Mouse (Mus musculus): ENCODE measurements around the gene Slc4a4. TPM values are rescaled to one million over a fixed set of nuclear protein-coding genes. Genes with fewer than 3 reads are reported as not detected.
"Not testable (repeated sequence)": the region's sequence is repeated elsewhere in the genome, so short reads cannot be mapped to it uniquely, and the experiment has no call there.

Slc4a4 gene
- polyA plus RNA-seq, 2 experiments from 2014 or later: 0.07 TPM; not detected in 1

DNA sequence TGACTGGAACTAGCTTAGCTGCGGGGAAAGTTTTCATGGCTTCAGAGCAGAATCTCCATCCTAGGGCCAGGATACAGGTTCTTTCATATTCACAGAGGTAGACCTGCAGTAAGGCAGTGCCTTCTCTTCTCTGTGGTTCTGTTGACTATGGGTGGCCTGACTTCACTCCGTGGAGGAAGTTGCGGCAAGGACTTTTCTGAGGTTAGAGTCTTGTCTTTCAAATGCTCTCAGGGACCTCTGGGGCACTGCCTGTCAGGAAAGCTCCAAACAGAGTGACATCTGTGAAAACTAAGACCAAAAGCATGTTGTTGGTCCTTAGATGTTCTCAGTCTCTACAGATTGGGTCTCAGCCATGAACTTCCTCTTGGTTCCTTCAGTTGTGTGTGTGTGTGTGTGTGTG, 203.5 kb downstream of the Slc4a4 start:
- ATAC-seq: no peak

DNA sequence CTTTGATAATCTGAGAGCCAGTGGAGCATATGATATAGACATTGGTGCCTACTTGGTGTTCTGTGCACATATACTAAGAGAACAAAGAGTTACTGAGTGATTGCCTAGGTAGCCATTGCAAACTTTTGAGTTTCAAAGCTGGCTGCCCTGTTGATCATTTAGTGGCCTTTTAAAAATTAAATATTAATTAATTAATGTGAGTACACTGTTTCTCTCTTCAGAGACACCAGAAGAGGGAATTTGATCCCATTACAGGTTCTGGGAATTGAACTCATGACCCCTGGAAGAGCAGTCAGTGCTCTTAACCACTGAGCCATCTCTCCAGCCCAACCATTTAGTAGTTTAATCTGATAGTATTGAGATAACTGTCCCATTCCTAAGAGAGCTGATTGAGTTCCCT, 209.8 kb downstream of the Slc4a4 start:
- ATAC-seq: no peak

DNA sequence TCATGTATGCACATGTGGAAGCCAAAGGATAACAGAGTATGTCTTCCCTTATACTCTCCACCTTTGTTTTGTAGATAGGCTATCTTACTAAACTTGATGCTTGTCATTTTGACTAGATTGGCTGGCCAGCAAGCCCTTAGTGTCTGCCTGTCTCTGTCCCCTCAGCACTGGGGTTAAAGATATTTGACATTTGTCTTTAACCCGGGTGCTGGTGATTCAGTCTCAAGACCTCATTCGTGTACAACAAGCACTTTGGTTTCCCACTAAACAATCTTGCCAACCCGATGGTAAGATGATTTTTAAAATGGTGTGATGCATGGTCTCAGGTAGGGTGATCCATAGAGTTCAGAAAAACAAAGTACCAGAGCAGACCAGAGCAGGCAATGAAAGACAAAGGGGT, 210.7 kb downstream of the Slc4a4 start:
- ATAC-seq: no peak

DNA sequence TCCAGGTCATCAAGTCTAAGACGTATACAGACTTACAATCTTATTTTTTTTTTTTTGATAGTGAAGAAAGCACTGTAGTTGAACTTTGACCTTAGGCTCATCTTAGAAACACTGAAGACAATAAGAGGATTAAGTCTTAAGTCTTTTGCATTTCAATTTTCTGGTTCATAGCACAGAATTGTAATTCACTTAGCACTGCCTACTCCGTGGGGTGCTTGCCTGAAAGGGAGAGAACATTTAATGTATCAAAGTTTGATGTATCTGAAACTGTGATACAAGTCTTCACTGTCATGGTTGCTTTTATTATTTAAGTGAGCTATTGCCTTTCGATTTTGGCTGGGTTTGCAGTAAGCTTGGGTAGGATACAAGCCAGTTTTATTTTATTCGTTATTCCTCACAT, 211.5 kb downstream of the Slc4a4 start:
- no peak for ATAC-seq

DNA sequence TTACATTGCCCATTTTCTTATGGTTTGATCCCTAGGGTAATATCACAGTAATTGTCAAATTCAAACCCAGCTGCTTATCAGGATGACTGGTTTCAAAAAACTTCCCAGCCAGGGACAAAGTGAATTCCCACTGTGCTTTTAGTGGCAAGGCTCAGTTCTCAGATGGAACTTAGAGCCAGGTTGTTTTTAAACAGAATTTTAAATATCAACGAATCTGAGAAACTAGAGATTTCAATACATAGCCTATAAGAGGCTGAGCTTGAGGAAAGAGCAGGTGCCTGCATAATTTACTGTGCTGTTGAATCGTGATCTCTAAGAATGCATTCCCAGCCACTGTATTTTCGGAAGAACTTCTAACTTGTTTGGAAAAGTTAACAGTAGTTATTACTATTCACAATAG, 213.3 kb downstream of the Slc4a4 start:
- no peak for ATAC-seq

DNA sequence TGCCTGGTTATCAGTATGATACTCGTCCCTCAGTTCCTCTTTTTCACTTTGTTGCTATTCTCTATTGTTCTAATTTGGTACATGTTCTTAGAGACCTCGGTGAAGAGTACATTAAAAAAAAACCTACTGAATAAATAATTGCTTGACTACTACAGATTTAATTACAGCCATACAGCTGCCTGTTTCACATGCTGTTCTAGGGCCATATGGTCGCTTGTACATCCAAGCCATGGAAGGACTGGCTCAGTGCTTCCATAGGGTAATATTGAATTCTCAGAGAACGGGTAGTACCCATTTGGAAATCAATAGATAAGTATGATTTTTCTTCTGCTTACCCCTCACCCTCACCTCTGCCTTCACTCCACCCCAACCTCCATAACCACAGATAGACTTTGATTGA, 215.9 kb downstream of the Slc4a4 start:
- ATAC-seq: no peak

DNA sequence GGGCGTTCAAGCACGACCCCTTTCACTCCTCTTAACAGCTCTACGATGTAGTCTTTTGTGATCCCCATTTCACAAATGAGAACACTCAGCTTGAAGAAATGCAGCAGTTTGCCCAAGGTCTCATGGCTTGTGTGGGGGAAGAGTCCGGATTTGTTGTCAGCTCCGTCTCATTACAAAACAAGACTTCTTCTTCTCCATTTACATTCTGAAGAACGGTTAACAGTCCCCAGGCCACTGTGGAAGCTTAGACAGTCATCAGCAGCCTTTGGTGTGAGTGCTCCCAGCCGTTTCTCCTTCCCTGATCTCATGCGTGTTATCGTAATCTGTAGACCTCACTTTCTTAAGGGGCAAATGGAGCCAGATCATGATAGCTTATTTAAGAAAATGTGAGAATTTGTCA, 218.7 kb downstream of the Slc4a4 start:
- no peak for ATAC-seq

DNA sequence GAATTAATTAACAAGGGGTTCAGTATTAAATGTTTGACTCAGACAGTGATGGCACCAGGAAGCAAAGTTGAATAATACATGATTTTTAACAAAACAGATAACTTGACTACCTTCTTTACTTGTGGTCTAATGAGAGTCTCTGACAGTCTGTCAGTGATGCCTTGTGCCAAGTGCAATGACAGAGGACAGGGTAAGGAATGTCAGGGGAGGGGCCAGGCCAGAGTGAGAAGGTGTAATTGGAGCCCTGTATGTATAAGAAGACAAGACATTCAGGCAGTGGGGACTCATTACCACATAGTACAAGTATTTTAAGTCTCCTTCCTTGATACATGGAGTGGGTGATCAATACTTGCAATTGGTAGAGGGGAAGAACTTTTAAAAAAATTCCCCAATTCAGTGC, 219.6 kb downstream of the Slc4a4 start:
- no peak for ATAC-seq

DNA sequence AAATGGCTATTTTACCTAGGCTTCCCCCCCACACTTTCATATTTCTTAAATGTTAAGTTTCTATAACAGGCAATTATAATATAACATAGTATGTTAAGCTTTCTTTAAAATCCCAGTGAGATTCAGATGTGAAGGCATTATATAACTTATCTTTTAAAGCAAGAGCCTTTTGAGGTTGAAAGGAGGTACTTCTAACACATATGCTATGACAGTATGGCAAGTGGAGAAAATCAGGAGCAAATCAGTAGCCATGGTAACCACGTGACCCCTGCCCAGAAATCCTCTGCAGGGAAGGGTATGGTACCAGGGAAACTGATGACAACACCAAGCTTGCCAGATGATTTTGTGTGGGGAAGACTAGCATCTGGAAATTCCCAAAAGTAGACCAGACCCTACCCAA, 222.2 kb downstream of the Slc4a4 start:
- ATAC-seq: no peak

DNA sequence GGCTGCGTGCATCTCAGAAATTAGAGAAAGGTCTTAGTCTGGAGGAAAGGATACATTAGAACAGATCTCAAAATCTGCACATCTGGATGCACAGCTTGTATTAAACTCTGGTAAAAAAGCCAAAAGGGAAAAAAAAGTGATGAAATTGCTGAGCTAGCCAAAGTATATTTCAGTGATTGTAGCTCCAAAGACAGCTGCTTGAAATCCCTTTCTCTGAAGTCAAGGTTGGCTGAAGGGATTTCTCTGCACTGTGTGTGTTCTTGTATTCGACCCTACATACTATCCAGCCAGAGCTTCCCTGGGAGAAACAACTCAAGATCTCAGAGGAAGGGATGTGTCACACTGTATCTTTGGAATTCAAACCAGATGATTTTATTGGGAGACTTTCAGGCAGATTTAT, 223.2 kb downstream of the Slc4a4 start:
- ATAC-seq: no peak

DNA sequence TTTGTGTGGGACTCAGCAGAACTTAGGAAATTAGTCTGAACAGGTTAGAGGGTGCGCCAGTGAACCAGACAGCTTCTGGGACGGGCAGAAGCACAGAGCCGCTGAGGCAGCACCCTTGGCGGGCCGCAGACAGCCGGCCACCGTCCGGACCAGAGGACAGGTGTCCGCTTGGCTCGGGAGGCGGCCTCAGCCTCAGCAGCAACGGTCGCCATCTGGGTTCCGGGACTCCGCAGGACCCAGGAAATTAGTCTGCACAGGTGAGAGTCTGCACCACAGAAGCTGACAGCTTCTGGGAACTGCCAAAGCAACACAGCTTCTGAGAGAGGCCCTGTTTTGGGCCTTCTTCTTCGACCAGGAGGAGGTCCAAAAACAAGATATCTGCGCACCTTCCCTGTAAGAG, 225.4 kb downstream of the Slc4a4 start:
- ATAC-seq: not testable (repeated sequence)

DNA sequence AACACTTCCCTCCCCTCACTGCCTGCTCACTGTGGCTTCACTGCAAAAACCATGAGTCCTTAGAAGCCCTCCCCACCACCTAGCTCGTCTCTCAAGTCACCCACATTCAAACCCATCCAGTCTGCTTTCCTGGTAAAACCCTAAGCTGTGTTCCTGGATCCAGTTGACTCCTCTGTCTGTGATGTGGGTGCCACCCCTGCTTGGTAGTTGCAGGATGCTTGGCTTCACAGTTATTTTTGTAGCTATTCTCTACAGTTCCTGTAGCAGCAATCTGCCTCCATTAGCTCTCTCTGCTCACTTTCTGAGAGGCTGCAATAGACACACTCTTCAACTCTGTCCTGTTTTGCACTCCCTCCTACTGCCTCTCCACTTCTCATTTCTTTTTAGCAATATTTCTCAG, 234.3 kb downstream of the Slc4a4 start:
- ATAC-seq: no peak

DNA sequence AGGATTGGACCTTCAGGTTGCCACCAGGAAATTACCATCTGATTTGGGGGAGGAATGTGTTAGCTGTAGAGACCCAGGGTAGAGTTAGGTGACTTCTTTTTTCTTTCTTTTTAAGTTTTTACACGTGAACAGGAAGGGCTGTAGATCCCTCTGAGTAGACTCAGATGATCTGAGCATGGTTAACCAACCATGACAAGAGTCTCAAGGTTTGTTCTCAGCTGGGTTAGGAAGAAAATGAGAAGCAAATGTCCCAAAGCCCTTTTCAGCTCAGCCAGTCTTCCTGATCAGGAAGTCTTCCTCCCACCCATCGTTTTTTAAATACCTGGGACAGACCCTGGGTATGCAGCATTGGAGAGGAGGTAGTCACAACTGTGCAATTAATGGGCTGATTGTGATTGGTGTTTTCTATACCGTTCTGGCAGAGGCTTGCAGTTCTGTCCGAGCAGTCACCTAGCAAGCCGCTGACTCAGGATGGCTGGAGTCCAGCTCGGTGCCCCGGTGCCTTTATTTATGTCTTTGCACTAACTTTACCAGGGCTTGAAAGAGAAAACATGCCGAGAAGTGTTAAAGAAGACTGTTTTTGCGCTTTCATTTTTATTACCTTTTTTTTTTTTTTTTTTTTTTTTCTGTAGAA, 236.8 kb downstream of the Slc4a4 start:
- no peak for ATAC-seq

DNA sequence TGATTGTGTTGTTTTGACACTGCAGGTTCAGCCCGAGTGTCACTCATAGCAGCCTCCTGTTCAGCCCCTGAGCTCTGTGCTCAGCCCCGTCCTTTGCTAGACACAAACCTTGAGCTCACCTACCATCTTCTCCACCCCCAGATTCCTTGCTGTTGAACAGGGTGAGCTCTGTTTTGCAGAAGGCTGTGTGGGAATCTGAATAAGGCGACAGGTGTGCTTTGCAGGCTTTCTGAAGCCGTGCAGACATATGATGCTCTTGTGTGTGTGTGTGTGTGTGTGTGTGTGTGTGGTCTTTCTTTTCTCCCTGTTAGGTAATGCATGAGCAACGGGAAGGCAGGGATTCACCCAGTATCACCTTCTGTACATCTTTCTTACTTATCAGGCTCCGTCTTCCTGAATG, 241.6 kb downstream of the Slc4a4 start:
- no peak for ATAC-seq

DNA sequence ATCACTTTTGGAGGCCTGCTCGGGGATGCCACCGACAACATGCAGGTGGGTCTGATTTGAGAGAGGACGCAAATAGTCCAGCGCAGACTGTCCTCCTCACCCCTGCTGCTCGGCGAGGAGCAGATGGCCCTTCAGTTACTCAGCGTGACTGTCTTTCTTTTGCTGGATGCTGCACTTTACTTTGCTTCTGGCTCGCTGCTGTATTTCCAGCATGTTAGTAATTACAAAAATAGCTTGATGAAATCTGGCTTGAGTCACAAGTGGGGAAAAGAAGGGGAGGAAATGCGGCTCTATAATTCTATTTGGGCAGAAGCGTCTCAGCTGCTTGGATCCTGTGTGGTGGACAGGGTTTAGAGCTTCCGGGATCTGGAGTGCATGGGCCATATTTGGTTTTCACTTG, 249.2 kb downstream of the Slc4a4 start:
- ATAC-seq: no peak

DNA sequence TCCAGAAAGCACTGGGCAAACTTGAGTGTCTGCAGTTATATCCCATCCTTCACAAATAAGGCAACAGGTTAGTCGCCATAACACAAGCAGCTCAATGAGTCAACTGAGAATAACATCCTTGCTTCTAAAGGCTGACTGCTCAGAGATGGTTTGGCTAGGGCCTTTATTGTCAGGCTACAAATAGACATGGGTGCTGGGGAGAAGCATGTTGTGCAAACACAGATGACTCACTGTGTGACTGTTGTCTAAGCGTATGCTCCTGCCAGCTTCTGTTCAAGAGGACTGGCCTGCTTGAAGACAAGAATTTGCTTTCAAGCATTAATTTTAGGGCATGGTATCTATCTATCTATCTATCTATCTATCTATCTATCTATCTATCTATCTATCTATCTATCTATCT, 253.5 kb downstream of the Slc4a4 start:
- no peak for ATAC-seq

DNA sequence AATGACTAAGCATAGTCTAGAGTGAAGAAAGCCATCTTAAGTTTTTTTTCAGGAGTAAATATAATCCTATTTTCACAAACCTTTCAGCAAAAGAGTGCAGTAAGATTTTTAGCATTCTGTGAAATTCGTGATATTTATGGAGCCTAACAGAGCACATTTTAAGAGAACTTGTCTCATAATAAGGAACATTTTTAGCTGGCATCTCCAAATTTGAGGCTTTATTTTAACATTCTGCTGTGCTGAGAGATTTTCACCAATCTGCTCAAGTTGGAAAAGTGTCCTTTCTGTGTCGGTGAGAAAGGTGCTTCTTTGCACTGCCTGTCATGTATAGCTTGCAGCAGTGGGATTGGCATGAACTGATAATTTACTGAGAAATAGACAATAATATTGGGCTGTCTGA, 255.1 kb downstream of the Slc4a4 start:
- no peak for ATAC-seq

DNA sequence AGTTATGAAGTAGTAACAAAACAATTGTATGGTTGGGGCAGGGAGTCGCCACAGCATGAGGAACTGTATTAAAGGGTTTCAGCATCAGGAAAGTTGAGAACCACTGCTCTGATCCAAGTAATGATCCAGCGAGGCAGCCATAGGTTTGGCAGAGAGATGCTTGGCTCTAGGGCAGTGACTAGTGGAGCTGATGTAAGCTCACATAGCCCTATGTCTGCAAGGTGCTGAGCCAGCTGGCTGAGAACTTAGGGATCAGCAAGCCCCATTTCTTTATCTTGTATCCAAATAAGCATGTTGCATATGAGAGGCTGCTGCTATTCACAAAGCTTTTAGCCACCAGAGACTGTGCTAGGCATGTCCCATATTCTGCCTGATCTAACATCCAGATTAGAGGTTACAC, 259.7 kb downstream of the Slc4a4 start:
- ATAC-seq: no peak

DNA sequence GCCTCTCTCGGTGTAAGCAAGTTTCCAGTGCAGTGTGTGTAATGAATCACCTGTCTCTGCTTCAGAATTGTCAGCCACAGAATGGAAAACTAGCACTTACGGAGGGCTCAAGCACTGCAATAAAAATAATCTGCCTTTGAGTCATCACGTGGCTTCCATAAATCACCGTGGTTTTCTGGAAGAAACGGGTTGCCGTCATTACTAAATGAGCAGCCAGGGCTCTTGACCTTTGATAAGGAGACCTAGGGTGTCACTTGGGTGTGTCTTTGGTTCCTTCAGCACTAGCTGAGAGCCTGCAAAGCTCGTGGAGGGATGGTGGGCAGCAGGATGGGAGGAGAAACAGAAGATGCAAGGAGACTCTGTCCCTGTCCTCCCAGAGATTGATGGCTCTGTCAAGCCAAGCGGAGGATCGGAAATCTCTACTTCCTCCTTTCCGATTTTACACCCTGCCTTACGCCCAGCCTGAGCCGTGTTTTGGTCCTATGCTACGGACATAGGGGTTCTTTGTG, 260.7 kb downstream of the Slc4a4 start:
- ATAC-seq: no peak

DNA sequence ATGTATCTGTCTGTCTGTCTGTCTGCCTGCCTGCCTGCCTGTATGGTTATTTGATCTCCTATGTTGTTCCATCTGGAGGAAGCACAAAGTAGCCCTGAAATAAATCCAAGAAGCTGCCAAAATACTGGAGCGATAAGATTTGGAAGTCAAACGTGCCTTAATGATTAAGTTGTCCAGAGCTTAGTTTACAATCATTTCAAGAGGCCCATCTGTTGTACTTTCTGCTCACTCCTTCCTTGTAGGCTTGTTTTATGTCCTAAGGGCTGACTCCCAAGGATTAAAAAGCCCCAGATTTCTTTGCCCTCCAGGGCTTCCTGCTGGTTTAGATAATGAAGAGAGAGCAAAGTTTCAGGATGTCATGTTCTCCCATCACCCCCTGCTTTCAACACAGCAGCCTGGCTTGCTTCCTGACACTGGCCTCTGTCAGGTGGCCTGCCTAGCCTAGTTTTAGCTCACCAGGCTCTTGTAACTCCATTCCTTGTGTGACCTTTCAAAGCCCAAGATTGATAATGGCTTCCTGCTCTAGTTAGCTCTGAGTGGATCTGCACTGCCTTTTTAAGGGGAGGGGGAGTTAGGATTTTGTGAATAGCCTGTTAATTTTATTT, 262.9 kb downstream of the Slc4a4 start:
- no peak for ATAC-seq

DNA sequence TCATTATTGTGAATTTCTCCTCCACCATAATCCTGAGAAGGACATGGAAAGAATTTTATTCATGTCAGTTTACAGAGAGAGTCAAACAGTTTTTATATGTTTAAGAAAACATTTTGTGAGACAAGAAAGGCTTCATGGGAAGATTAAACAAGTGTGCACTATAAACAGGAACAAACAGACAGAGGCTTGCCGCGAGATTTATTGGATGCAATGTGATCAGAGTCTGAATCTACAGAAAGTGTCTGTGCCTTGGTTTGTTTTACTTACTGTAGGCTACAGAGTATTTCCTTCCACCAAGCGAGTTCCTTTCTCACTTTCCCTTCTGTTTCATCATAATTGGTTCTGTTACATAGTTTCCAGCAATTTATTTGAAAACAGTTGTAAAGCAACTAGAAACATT, 264.5 kb downstream of the Slc4a4 start:
- ATAC-seq: no peak

DNA sequence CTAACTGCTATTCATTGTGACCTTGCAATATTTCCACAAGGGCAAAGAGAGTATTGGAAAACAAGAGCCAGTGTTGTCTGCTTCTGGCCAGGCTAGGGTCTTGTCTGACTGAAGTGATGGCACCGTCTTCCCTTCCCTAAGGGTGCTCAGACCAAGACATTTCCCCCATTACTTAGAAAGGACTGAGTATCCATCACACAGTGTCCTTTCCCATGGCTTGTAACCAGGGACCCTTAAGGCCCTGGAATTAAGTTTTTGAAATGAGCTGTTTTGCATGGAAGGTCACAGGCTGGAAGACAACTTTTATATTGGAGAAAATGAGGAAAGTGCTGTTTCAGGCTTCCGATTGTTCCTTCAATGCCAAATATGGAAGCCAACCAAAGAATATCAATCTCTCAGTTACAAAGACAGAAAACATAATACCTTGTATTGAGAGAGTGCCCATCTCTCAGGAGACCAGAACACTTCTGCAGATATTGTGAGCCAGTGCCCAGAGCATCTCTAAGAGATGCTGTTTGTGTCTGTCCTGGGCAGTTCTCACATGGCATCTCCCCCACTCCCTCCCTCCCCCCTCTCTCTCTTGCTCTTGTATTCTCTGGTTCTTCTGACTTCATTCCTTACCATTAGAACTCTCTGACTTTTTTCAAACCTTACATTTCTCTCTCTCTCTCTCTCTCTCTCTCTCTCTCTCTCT, 284.6 kb downstream of the Slc4a4 start:
- ATAC-seq: no peak

DNA sequence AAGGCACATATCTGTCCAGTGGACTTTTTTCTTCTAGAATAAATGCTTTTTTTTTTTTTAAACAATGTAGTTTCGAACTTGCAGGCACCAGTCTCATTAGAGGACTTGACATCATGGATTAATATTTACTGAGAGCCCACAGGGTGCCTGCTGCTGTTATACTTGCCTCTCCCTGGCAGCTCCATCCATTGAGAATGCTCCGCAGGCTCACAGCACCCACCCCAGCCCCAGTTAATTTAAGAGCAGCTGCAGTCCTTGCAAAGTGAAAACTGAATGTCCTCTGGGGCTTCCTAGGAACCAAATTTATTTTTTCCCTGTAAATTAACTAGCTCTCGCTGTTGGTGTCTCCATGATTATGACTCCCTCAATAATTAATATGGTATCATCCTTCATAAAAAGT, 303.4 kb downstream of the Slc4a4 start:
- no peak for ATAC-seq

DNA sequence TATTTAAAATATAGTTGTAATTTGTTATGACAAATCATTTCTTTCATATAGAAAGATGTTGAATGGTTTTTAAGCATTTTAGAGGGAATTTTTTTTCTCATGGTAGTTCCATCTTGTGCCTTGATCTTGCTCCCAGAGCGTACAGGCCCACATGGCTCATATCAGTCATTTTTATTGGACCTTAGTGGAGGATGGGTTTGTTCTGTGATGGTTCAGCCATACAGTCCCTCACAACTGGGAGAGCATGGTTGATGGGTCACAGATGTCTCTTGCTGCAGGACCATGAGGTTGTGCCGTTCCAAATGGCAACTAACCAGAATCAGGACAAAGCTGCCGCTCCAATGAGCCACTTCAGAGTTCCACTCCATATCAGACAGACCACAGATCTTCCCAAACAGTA, 308.0 kb downstream of the Slc4a4 start:
- ATAC-seq: no peak

All from activated CD4-positive, CD25-positive, alpha-beta regulatory T cell, adult 4 months (primary cell).